Mouse (Mus musculus) kidney, adult 2 months (tissue): Measurements from ENCODE around the gene Shroom1.

Experiments
- CTCF ChIP-seq: fragments of 200-500 bp; conservative IDR thresholded peaks from 2 replicates; pipeline ENCODE4 v1.5.1; 2011; ENCODE audit warnings: low read depth, mild to moderate bottlenecking, control low read depth, low read length, moderate library complexity, mixed read lengths; ENCODE audit not compliant: insufficient read depth, insufficient read length
- POLR2A ChIP-seq: fragments of 200-500 bp; IDR thresholded peaks from one replicate; pipeline ENCODE4 v1.6.1; 2011; ENCODE audit warnings: low read depth, low read length, control low read depth

GRCm38 (mm10) chr11:53469294-53469967 is 12.4 kb downstream of the Shroom1 start:
- TF ChIP-seq POLR2A: no peak
- TF ChIP-seq CTCF: no peak
